Mouse (Mus musculus) activated CD4-positive, CD25-positive, alpha-beta regulatory T cell, adult 4 months (primary cell): ENCODE results near the gene Aifm3. TPM values are rescaled to one million over a fixed set of nuclear protein-coding genes. Genes with fewer than 3 reads are reported as not detected.
"Not testable (repeated sequence)": the region's sequence is repeated elsewhere in the genome, so short reads cannot be mapped to it uniquely, and the experiment has no call there.

ENCODE experiments used
- ATAC-seq: one replicate; pipeline ENCODE4 v1.8.0; 2017
- polyA plus RNA-seq, 2 experiments: library from polyadenylated mRNA; unstranded; fragments of 100-300 nt; shearing (Covaris generic); gene quantifications; one replicate each; pipeline ENCODE4 v1.2.1; 2017

Aifm3 gene
- polyA plus RNA-seq, 2 experiments from 2014 or later = not detected

GRCm38 (mm10) chr16:17499249-17499883, 10.0 kb downstream of the Aifm3 start:
- ATAC-seq = no peak

GRCm38 (mm10) chr16:17502681-17503080, 13.3 kb downstream of the Aifm3 start:
- ATAC-seq = no peak

GRCm38 (mm10) chr16:17507018-17507552, 17.7 kb downstream of the Aifm3 start:
- ATAC-seq = no peak

- ATAC-seq = not testable (repeated sequence)
Measured at GRCm38 (mm10) chr16:17508031-17508430, 18.6 kb downstream of the Aifm3 start.

GRCm38 (mm10) chr16:17508546-17509239, 19.3 kb downstream of the Aifm3 start, which contains the start of gene Lztr1:
Gene Lztr1 (plus strand): TSS chr16:17508688.
- ATAC-seq = peak; percentile 98

GRCm38 (mm10) chr16:17509240-17509597, 19.8 kb downstream of the Aifm3 start:
- ATAC-seq = peak; percentile 5

- no peak for ATAC-seq
Measured at GRCm38 (mm10) chr16:17510143-17510542, 20.7 kb downstream of the Aifm3 start.

- no peak for ATAC-seq
Measured at GRCm38 (mm10) chr16:17510686-17511085, 21.3 kb downstream of the Aifm3 start.

GRCm38 (mm10) chr16:17511431-17511830, 22.0 kb downstream of the Aifm3 start:
- no peak for ATAC-seq

- no peak for ATAC-seq
Measured at GRCm38 (mm10) chr16:17518910-17519309, 29.5 kb downstream of the Aifm3 start.

GRCm38 (mm10) chr16:17524156-17524555, 34.7 kb downstream of the Aifm3 start:
- ATAC-seq = no peak

GRCm38 (mm10) chr16:17525524-17525923, 36.1 kb downstream of the Aifm3 start:
- ATAC-seq = no peak

GRCm38 (mm10) chr16:17526223-17526622, 36.8 kb downstream of the Aifm3 start:
- no peak for ATAC-seq

- ATAC-seq = no peak
Measured at GRCm38 (mm10) chr16:17527606-17528005, 38.2 kb downstream of the Aifm3 start.

GRCm38 (mm10) chr16:17528276-17528675, 38.9 kb downstream of the Aifm3 start:
- no peak for ATAC-seq

- ATAC-seq = no peak
Measured at GRCm38 (mm10) chr16:17529981-17530586, 40.7 kb downstream of the Aifm3 start.

- ATAC-seq = peak; percentile 90
Measured at GRCm38 (mm10) chr16:17530640-17531288, 41.4 kb downstream of the Aifm3 start, which contains the start of gene Thap7. Gene Thap7 (minus strand): TSS chr16:17531136.

GRCm38 (mm10) chr16:17532271-17532670, 42.9 kb downstream of the Aifm3 start:
- ATAC-seq = no peak

GRCm38 (mm10) chr16:17532676-17533329, 43.4 kb downstream of the Aifm3 start:
- no peak for ATAC-seq

GRCm38 (mm10) chr16:17536584-17536983, 47.2 kb downstream of the Aifm3 start:
- no peak for ATAC-seq

GRCm38 (mm10) chr16:17542632-17543031, 53.2 kb downstream of the Aifm3 start:
- no peak for ATAC-seq

- no peak for ATAC-seq
Measured at GRCm38 (mm10) chr16:17552837-17553236, 63.4 kb downstream of the Aifm3 start.
